Mouse (Mus musculus): Measurements from ENCODE around the gene Nudt13.

DNA sequence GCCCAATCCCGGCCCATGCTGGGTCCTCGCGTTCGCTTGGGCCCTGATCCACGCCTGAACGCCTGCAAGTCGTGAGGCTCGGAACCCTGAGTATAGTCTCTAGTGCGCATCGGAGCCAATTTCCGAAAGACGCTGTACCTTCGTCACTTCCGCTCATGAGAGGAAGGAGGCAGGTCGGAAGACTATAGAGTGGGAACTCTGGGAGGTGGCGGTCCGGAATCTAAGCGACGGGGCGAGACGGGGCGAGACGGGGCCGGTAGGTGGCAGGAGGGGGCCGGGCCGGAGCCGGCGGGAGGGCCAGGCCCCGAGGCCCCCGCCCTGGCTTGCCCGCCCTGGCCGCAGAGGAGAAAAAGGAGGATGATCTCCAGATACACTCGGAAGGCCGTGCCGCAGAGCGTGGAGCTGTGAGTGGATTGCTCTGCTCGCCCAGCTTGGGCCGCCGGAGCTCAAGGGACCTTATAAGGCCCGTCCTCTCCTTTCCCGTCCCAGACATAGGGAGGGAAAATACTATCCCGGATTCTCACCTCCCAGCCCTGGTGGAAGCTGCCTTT is 53.6 kb downstream of the Nudt13 start, which contains the start of the genes Ecd and Fam149b:
- TF ChIP-seq POLR2A (IDR thresholded peaks at IDR 0.05; ENCODE audit: extremely low read depth, insufficient read depth, low read length) (0 out of 2 replicates have a peak, but pooled peaks have one; percentile 16), CTCF (IDR thresholded peaks at IDR 0.05; ENCODE audit: low read depth, low read length) (peak; percentile 32; the same call in 1 of the 2 replicates)

Data from liver, adult 2 months (tissue).